Mouse (Mus musculus): ENCODE results near the gene St13. TPM values are rescaled to one million over a fixed set of nuclear protein-coding genes. Genes with fewer than 3 reads are reported as not detected.

Gene St13
- polyA plus RNA-seq, 1 experiment from 2014 or later, result 221 TPM

GRCm38 (mm10) chr15:81320137-81320536 is 79.7 kb downstream of the St13 start:
- WGBS, result 90% methylated on average over 3 of the region's 3 CpGs
- Histone ChIP-seq H3K36me3 (ENCODE audit: control insufficient read depth, insufficient read depth, low read length) (peaks cover 30% of the 10 kb centered on the region), H3K4me2 (ENCODE audit: low read length) (no peak overlapping the region), H3K9ac (ENCODE audit: low read depth, low read length) (no peak overlapping the region), H3K4me1 (ENCODE audit: control insufficient read depth, insufficient read depth, low read length) (no peaks in the 10 kb centered on the region), H3K27me3 (ENCODE audit: control insufficient read depth, insufficient read depth, low read depth, low read length) (no peaks in the 10 kb centered on the region), H3K4me3 (ENCODE audit: low read depth, low read length) (no peak overlapping the region), H3K9me3 (replicated peaks; ENCODE audit: control insufficient read depth, low read length, poor library complexity, severe bottlenecking) (no peaks in the 10 kb centered on the region), H3K27ac (ENCODE audit: low read length) (no peak overlapping the region)
- ATAC-seq, result no peak

GRCm38 (mm10) chr15:81319462-81319861 is 80.4 kb downstream of the St13 start:
- Histone ChIP-seq H3K4me3 (ENCODE audit: low read depth, low read length) (no peak overlapping the region), H3K36me3 (ENCODE audit: control insufficient read depth, insufficient read depth, low read length) (peaks cover 30% of the 10 kb centered on the region), H3K9ac (ENCODE audit: low read depth, low read length) (no peak overlapping the region), H3K27ac (ENCODE audit: low read length) (no peak overlapping the region), H3K4me1 (ENCODE audit: control insufficient read depth, insufficient read depth, low read length) (no peaks in the 10 kb centered on the region), H3K27me3 (ENCODE audit: control insufficient read depth, insufficient read depth, low read depth, low read length) (no peaks in the 10 kb centered on the region), H3K9me3 (replicated peaks; ENCODE audit: control insufficient read depth, low read length, poor library complexity, severe bottlenecking) (no peaks in the 10 kb centered on the region), H3K4me2 (ENCODE audit: low read length) (no peak overlapping the region)
- no peak for ATAC-seq
- 90% methylated on average over 9 of the region's 9 CpGs for WGBS

GRCm38 (mm10) chr15:81313928-81314327 is 85.9 kb downstream of the St13 start:
- no peak for ATAC-seq
- WGBS, result 99% methylated on average over 3 of the region's 3 CpGs
- Histone ChIP-seq H3K9me3 (replicated peaks; ENCODE audit: control insufficient read depth, low read length, poor library complexity, severe bottlenecking) (no peaks in the 10 kb centered on the region; the same call in 1 of the 2 replicates), H3K27ac (ENCODE audit: low read length) (no peak overlapping the region), H3K4me2 (ENCODE audit: low read length) (no peak overlapping the region), H3K4me3 (ENCODE audit: low read depth, low read length) (no peak overlapping the region), H3K36me3 (ENCODE audit: control insufficient read depth, insufficient read depth, low read length) (peaks cover 11% of the 10 kb centered on the region; the same call in 1 of the 2 replicates), H3K27me3 (ENCODE audit: control insufficient read depth, insufficient read depth, low read depth, low read length) (no peaks in the 10 kb centered on the region), H3K9ac (ENCODE audit: low read depth, low read length) (no peak overlapping the region), H3K4me1 (ENCODE audit: control insufficient read depth, insufficient read depth, low read length) (no peaks in the 10 kb centered on the region)

Other genes with a start within 250 kb of the St13 start
- gene Mrtfa, start 209.3 kb downstream of the St13 start, polyA plus RNA-seq (2015; fragmentation: Nextera tagmentation; extraction: Ambion mirVana), result 29.3 and 29.8 TPM in 2 replicates
- 6.7 and 8.7 TPM in 2 replicates for gene Mchr1, start 164.6 kb downstream of the St13 start, polyA plus RNA-seq (2015; fragmentation: Nextera tagmentation; extraction: Ambion mirVana)
- 136 and 141 TPM in 2 replicates for gene Slc25a17, start 39.3 kb downstream of the St13 start, polyA plus RNA-seq (2015; fragmentation: Nextera tagmentation; extraction: Ambion mirVana)
- 9.6 and 10.0 TPM in 2 replicates for gene Xpnpep3, start 61 bp upstream of the St13 start, polyA plus RNA-seq (2015; fragmentation: Nextera tagmentation; extraction: Ambion mirVana)
- 1.0 and 2.2 TPM in 2 replicates for gene Dnajb7, start 8.2 kb upstream of the St13 start, polyA plus RNA-seq (2015; fragmentation: Nextera tagmentation; extraction: Ambion mirVana)
- 396 and 416 TPM in 2 replicates for gene Rbx1, start 66.2 kb upstream of the St13 start, polyA plus RNA-seq (2015; fragmentation: Nextera tagmentation; extraction: Ambion mirVana)
- gene Ep300, start 185.3 kb upstream of the St13 start, polyA plus RNA-seq (2015; fragmentation: Nextera tagmentation; extraction: Ambion mirVana), result 18.9 and 21.2 TPM in 2 replicates

All from midbrain, embryonic 16.5 days (tissue).